Mouse (Mus musculus) c-Kit-positive CD71-positive TER-119-negative erythroid progenitor cells, embryonic 14.5 days (primary cell): ENCODE measurements around the gene Ttc7b.
A peak's percentile ranks its signal among the peaks of the same experiment; 100 is the strongest.

ENCODE experiments used
- DNase-seq: peaks from one replicate; pipeline ENCODE4 v3.0.0-alpha.2; 2013; ENCODE audit warnings: low read depth

The Ttc7b gene

GRCm38 (mm10) chr12:100331806-100332205 is 188.8 kb downstream of the Ttc7b start:
- no peak for DNase-seq

DNA sequence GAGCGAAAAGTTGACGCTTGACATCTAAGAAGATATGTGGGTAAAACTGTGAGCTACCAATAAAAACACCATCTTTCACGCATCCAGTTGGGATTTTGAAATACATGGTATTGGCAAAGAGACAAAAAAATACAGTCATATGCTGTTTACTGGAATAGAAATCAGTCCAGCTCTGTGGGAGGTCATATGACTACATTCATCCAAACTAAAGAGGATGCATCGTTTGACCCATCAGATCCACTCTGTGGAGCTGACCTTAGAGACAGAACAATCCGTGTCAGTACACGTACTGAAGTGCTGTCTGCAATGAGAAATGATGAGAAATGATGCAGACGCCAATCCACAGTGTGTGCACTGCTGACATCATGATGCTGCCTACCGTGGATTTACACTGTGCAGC is 190.4 kb downstream of the Ttc7b start:
- no peak for DNase-seq

DNA sequence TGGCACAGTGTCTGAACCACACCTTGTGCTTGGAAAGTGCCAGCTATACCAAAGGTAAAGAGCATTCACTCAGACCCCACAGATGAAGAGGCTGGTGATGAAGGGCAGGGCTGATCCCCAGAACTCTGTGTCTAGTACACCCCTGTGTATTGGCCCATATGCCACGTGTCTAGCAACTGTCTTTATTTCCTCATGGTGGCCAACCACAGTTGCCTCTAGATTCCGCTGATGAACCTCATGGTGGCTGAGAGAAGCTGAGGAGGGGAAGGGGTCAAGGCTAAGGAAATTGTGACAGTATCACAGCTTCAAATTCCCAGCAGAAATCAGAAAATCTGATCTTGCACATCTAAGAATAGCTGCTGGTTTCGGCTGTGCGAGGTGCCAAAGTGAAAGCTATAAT is 191.6 kb downstream of the Ttc7b start:
- DNase-seq = no peak

DNA sequence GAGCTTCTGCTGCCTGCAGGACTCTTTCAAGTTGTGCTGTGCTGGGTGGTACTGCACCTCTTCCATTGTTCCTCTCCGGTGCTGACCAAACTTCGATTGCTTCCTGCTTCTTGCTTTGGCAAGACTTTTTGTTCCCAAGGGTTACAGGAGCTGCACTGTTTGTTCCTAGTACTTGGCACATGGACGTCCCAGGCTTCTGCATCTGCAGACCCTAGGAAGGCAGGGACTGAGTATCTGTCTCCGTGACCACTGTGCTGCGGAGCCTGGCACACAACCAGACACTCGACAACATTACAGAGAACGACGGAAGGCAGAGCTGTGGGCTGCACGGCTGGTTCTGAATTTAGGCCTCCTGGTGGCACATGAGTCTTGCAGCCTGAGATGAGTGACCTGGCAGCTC is 192.1 kb downstream of the Ttc7b start:
- no peak for DNase-seq

GRCm38 (mm10) chr12:100326732-100327131 is 193.9 kb downstream of the Ttc7b start:
- peak; percentile 9 for DNase-seq

DNA sequence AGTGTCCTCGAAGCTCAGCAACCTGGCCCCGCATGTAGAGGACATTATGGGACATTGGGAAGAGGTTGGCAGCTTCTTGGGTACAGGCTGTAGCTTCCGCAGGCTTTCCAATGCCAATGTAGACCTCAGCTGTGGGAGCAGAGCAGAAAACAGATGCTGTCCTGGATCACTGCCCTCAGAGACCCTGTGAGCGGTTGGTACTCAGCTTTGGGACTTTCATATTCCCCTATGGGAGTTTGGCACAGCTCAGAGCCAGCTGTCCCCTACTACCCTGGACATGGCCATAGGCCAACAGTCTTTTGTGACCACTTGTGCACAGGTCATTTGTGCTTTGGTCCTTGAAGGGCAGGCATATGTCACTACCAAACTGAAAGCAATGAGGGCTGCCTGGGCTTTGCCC is 195.0 kb downstream of the Ttc7b start:
- DNase-seq = no peak

GRCm38 (mm10) chr12:100325212-100325611 is 195.4 kb downstream of the Ttc7b start:
- no peak for DNase-seq

- DNase-seq = no peak
These were observed 197.0 kb downstream of the Ttc7b start for GRCm38 (mm10) chr12:100323641-100324040.

DNA sequence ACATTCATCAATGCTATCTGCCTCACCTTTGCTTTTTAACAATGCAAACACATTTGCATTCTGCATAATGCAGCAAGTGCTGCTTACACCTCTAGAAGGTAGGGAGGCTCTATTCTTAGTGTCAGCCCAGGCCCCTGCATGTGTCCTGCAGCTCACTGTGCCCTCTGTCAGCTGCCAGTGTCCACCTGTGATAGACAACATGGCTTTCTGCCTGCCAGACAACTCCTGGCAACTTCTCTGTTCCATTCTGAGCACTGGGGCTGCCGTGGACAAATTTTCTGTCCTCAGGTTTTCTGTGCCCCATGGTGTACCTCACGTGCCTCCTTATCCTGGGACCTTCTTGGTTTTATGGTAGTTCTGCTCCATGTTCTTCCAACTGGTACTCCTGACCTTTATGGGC is 198.4 kb downstream of the Ttc7b start:
- DNase-seq = no peak

DNA sequence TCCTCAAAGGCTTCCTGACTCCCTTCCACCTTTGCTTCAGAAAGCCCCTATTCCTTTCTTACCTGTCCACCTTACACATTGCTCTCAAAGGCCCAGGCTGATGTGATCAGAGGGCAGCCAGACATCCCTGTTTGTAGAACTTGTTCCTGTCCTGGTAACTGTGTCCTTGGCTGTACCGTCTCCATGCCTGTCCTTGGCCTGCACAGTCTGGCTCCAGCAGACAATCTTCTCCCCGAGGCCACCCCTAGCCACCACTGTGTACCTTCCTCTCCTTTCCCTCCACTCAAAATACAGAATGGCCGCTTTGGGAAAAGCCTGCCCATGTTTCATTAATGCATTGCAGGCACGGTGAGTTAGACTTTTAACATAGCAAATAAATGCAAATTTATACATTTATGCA is 199.1 kb downstream of the Ttc7b start:
- DNase-seq = no peak

- no peak for DNase-seq
These were observed 200.9 kb downstream of the Ttc7b start for GRCm38 (mm10) chr12:100319746-100320145.

DNA sequence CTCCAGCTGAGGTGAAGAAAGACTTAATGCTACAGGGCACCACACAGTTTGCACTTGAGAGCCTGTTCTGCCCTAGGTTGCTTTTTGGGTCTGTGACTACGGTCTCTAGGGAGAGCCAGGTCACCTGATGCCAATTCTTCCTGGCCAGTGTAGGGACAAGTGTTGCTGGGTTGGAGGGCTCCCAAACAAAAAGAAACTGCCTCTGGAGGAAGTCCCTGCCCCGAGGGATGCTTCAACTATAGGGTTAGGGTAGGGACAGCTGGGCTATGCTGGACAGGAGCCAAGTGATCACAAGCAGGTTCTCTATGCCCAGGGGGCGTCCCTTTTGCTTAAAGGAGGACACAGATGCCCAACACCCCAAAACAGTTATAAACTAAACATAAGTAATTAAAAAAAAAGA is 202.7 kb downstream of the Ttc7b start:
- DNase-seq = no peak

GRCm38 (mm10) chr12:100316094-100316493 is 204.5 kb downstream of the Ttc7b start:
- DNase-seq = no peak

DNA sequence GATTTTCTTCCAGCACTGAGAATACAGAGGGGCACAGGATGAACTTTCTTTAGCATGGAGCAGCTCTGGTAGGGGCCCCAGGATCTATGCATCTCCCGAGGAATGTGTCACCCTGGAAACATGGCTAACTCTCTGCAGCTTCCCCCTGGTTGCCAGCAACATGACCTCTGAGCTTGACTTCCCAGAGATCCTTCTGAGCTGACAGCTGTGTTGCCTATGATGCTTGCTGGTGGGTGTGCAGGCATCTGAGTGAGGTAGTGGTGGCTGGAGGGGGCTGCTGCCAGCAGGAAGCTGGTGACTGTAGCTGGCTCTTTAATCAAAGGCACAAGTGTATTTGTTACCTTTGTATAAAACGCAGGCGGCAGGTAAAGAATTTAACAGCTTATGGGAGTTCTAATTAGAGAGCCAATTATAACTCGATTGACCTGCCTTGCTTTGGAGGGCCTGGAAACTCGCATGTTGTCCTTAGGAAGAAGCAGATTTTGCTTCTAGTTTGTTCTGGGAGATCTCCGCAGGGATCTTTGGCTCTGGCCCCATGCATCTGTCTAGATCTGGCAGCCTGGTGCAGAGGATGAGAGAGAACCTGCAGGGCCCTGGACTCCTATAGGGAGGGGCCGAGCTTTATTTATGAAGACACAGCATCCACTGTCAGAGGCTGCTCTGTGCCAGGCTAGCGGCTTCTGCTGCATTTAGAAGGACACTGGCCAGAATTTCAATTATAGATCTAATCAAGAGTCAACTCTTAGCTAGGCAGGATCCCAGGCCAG is 205.3 kb downstream of the Ttc7b start:
- DNase-seq = no peak

GRCm38 (mm10) chr12:100313785-100314375 is 206.7 kb downstream of the Ttc7b start:
- no peak for DNase-seq

GRCm38 (mm10) chr12:100313209-100313608 is 207.4 kb downstream of the Ttc7b start:
- no peak for DNase-seq

DNA sequence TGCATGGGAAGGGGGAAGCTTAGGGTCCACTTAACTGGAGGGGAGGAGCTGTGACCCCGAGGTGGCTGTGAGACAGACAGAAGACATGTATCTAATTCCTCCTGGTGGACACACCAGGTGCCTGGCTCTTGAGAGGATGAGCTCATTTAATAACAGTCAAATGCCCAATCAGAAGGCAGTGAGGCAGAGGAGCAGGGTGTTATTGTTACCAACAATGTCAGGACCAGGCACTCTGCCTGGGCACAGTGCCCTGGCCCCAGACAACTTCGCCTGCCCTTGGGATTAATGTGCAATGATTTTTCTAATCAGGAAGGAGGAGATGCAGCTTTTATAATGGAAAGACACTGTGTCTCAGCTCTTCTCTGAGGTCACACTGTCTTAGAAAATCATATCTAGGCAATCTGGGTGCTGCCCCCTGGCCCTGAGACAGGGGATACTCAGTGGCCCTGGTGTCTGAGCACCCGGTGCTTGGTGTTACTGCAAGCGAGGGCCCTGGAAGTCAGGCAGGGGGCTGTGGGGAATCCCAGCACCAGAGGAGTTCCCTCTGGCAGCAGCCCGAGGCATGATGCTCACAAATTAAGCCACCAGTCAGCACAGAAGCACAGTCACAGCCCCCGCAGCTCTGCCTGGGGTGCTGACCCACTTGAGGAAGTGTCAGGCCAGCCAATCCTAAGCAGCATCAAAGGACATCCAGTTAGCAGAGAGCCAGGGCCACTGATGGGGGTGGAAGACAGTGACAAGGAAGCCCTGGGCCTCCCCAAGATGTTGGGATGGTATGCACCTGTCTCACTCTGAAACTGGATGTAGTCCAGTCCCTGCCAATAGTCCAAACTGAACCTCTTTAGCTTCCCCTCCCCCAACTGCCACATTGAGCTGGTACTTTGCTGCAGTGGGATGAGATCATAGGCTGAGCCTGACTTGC is 209.9 kb downstream of the Ttc7b start:
- DNase-seq = no peak

DNA sequence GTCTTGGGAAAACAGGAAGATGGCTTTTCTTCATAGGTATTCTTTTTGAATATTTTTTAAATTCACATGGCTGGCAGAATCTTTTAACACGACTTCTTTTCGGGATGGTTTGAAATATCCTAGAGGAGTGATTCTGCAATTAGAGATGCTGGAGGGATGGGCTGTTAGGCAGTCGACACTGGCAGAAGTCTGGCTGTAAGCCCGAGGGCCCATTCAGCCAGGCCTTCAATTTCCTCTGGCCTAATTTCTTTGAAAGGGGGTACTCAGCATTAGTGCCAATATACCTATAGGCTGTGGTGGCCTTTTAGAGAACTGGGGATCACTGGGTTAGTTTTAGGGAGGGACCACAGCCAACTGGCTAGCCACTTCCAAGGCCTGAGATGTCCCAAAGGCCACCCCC is 211.4 kb downstream of the Ttc7b start:
- no peak for DNase-seq

GRCm38 (mm10) chr12:100307501-100308260 is 212.9 kb downstream of the Ttc7b start:
- no peak for DNase-seq

DNA sequence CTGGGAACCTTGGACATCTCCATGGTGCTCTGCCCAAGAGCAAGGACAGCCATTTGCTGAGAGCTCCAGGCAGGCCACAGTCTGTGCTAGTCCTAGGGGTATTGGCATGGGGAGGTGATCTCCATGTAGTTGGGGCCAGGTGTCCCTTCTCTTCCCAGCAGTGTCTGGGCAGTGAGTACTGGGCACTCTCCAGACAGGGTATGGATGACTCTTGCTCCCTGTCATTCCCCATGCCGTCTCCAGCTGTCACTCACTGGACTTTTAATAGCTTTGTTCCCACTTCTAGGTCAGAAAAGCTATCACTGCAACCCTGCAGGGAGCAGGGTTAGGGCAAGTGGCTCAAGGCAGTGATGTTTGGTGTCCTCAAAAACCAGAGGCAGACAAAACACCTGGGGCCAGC is 214.3 kb downstream of the Ttc7b start:
- no peak for DNase-seq

DNA sequence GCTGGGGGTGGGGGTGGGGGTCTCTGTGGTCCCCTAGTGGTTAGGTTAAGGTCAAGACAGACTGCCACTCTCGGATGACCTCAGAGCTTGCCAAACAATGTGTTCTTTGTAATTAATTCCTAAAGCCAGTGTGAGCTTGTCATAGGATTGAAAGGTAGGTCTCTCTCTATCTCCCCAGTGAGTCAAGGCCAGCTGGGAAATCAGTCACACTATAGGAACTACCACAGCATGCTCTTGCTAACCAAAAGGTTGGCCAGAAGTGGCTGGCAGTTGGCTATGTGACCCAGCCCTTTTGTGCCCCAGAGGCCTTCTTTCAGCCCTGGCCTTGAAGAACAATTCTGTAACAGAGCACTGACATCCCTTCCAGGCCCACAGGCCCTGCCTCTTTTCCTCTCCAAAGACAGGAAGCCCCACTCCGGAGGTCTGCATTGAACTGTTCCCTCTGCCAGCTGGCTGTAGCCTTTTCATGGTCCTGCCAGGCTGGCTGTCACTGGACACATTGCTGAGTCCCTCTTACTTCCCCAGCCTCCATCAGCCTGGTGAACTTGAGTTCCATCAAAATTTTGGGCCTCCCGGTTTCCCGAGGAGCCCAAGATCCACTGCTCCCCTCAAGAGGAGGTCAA is 215.5 kb downstream of the Ttc7b start:
- DNase-seq = no peak

- no peak for DNase-seq
These were observed 216.3 kb downstream of the Ttc7b start for GRCm38 (mm10) chr12:100304280-100304679.
